Mouse (Mus musculus) liver, embryonic 14.5 days (tissue): ENCODE measurements around the gene Aldh1l1. TPM values are rescaled to one million over a fixed set of nuclear protein-coding genes. Genes with fewer than 3 reads are reported as not detected.
"Not testable (repeated sequence)": the region's sequence is repeated elsewhere in the genome, so short reads cannot be mapped to it uniquely, and the experiment has no call there.

Experiments
- ATAC-seq: fragments of 200-750 bp; cut with Nextera tagmentation; 2 replicates; pipeline ENCODE4 v1.8.0; 2017; ENCODE audit warnings: moderate number of reproducible peaks, mild to moderate bottlenecking, moderate library complexity; ENCODE audit not compliant: insufficient read depth
- DNase-seq, 3 experiments: peaks; one replicate each; pipeline ENCODE4 v3.0.0-alpha.2; 2012 to 2013; ENCODE audit warnings: low read depth in 3 of 3, low spot score in 3 of 3
- H3K27ac ChIP-seq: fragments of 300-500 bp; sonication (generic); 2 replicates; pipeline ENCODE4 v1.5.1; 2014; ENCODE audit warnings: moderate library complexity, mild to moderate bottlenecking, control low read depth, inconsistent platforms
- H3K27me3 ChIP-seq: fragments of 300-500 bp; sonication (generic); 2 replicates; pipeline ENCODE4 v1.6.1; 2014; ENCODE audit warnings: mild to moderate bottlenecking, low read length, moderate library complexity; ENCODE audit not compliant: control insufficient read depth, insufficient read depth
- H3K36me3 ChIP-seq: fragments of 300-500 bp; sonication (generic); replicated peaks from 2 replicates; pipeline ENCODE4 v1.6.1; 2014; ENCODE audit warnings: low read depth; ENCODE audit not compliant: control insufficient read depth, insufficient read depth
- H3K4me1 ChIP-seq, 2 experiments: fragments of 200-500 bp in 1 of 2; fragments of 300-500 bp in 1 of 2; sonication (generic) in 1 of 2; replicated peaks; 2 replicates each; pipeline ENCODE4 v1.6.1; 2012 to 2014; ENCODE audit warnings: antibody characterized with exemption in 1 of 2, inconsistent platforms in 1 of 2, low read length in 1 of 2; ENCODE audit not compliant: control insufficient read depth in 2 of 2, insufficient read depth in 2 of 2
- H3K4me2 ChIP-seq: fragments of 300-500 bp; sonication (generic); 2 replicates; pipeline ENCODE4 v1.6.1; 2014; ENCODE audit warnings: low read depth, mild to moderate bottlenecking, control low read depth, moderate library complexity
- H3K4me3 ChIP-seq, 2 experiments: fragments of 200-500 bp in 1 of 2; fragments of 300-500 bp in 1 of 2; sonication (generic) in 1 of 2; 2 replicates each; pipeline ENCODE4 v1.5.1; 2012 to 2014; ENCODE audit warnings: low read depth in 2 of 2, low read length in 2 of 2, mild to moderate bottlenecking in 2 of 2, control low read depth in 1 of 2, inconsistent platforms in 1 of 2, moderate library complexity in 1 of 2; ENCODE audit not compliant: insufficient read depth in 1 of 2
- H3K9ac ChIP-seq: fragments of 300-500 bp; sonication (generic); replicated peaks from 2 replicates; pipeline ENCODE4 v1.6.1; 2014; ENCODE audit warnings: mild to moderate bottlenecking, control low read depth, moderate library complexity
- H3K9me3 ChIP-seq: fragments of 300-500 bp; sonication (generic); 2 replicates; pipeline ENCODE4 v1.6.1; 2016; ENCODE audit warnings: low read length, mixed read lengths; ENCODE audit not compliant: control insufficient read depth
- CTCF ChIP-seq: IDR thresholded peaks from 2 replicates; pipeline ENCODE4 v1.5.1; 2016; ENCODE audit warnings: antibody characterized with exemption, low read depth, control low read depth
- EP300 ChIP-seq: IDR thresholded peaks from 2 replicates; pipeline ENCODE4 v1.6.1; 2016; ENCODE audit warnings: antibody characterized with exemption, low read depth
- WGBS: fragments of 180-500 bp; shearing (Covaris S2); extraction: QIAGEN DNeasy Blood & Tissue Kit; methylation state at CpG from one replicate; pipeline ENCODE4 v1.1.7; 2014; ENCODE audit not compliant: insufficient replicate concordance; 5-methylcytosine and 5-hydroxymethylcytosine counted together
- polyA plus RNA-seq, 2 experiments: library from polyadenylated mRNA; depleted of rRNA in 1 of 2; stranded (reverse) in 1 of 2; unstranded in 1 of 2; fragments of >200 nt; fragmentation: Nextera tagmentation in 1 of 2; extraction: Ambion mirVana in 1 of 2; gene quantifications; 2 replicates each; pipeline versions ENCODE4 v1.2.1 to v1.2.3; 2012 to 2014

The Aldh1l1 gene
- polyA plus RNA-seq, 2 experiments: 9.2 to 10.6 TPM

GRCm38 (mm10) chr6:90627556-90627955, 141.3 kb downstream of the Aldh1l1 start:
- Histone ChIP-seq H3K9me3 (no peaks in the 10 kb centered on the region), H3K36me3 (peaks cover 59% of the 10 kb centered on the region), H3K9ac (no peak overlapping the region), H3K27me3 (no peaks in the 10 kb centered on the region), H3K4me1 (peaks cover 30 to 37% of the 10 kb centered on the region in 2 experiments), H3K4me2 (no peak overlapping the region), H3K27ac (0 out of 2 replicates have a peak overlapping the region, but pooled peaks have one; percentile 20), H3K4me3 (no peak overlapping the region)
- no peak for TF ChIP-seq CTCF
- TF ChIP-seq EP300: no peak
- DNase-seq: no peak
- ATAC-seq: no peak
- WGBS: 71% methylated on average over 4 of the region's 4 CpGs

- peaks cover 12 to 21% of the 10 kb centered on the region in 2 experiments for H3K4me1 ChIP-seq
- H3K9ac ChIP-seq: no peak overlapping the region
Measured at GRCm38 (mm10) chr6:90629506-90629905, 143.3 kb downstream of the Aldh1l1 start.

GRCm38 (mm10) chr6:90630427-90630826, 144.2 kb downstream of the Aldh1l1 start:
- H3K9ac ChIP-seq: no peak overlapping the region
- DNase-seq (no peak), ATAC-seq (no peak)
- no peak overlapping the region for H3K4me2 ChIP-seq
- H3K27ac ChIP-seq: no peak overlapping the region
- peaks cover 72% of the 10 kb centered on the region for H3K36me3 ChIP-seq
- H3K4me3 ChIP-seq: no peak overlapping the region
- no peaks in the 10 kb centered on the region for H3K27me3 ChIP-seq
- H3K9me3 ChIP-seq: no peaks in the 10 kb centered on the region
- TF ChIP-seq CTCF: no peak
- no peak for TF ChIP-seq EP300
- 80% methylated on average over 7 of the region's 7 CpGs for WGBS
- H3K4me1 ChIP-seq: peaks cover 3 to 12% of the 10 kb centered on the region in 2 experiments

More at GRCm38 (mm10) chr6:90629506-90629905, 143.3 kb downstream of the Aldh1l1 start:
- DNase-seq (no peak), ATAC-seq (no peak)
- H3K27ac ChIP-seq: no peak overlapping the region
- no peaks in the 10 kb centered on the region for H3K9me3 ChIP-seq
- TF ChIP-seq EP300 (no peak), CTCF (no peak)
- H3K36me3 ChIP-seq: peaks cover 71% of the 10 kb centered on the region
- H3K27me3 ChIP-seq: no peaks in the 10 kb centered on the region
- H3K4me2 ChIP-seq: no peak overlapping the region
- 60% methylated on average over 6 of the region's 6 CpGs for WGBS
- no peak overlapping the region for H3K4me3 ChIP-seq

GRCm38 (mm10) chr6:90632526-90632925, 146.3 kb downstream of the Aldh1l1 start:
- H3K9ac ChIP-seq, H3K27me3 ChIP-seq, H3K9me3 ChIP-seq, H3K4me2 ChIP-seq, ATAC-seq, H3K4me3 ChIP-seq, DNase-seq, H3K27ac ChIP-seq: not testable (repeated sequence)
- Histone ChIP-seq H3K36me3 (peaks cover 73% of the 10 kb centered on the region), H3K4me1 (peaks cover 0 to 10% of the 10 kb centered on the region in 2 experiments; a peak in 2 of 4 replicates)
- WGBS: 72% methylated on average over 3 of the region's 3 CpGs
- TF ChIP-seq CTCF: peak; percentile 69

GRCm38 (mm10) chr6:90635081-90635480, 148.9 kb downstream of the Aldh1l1 start:
- Histone ChIP-seq H3K36me3 (peaks cover 68% of the 10 kb centered on the region), H3K4me2 (no peak overlapping the region), H3K9ac (no peak overlapping the region), H3K4me3 (no peak overlapping the region), H3K9me3 (no peaks in the 10 kb centered on the region), H3K27me3 (no peaks in the 10 kb centered on the region), H3K27ac (no peak overlapping the region), H3K4me1 (no peaks in the 10 kb centered on the region)
- no peak for DNase-seq
- 47% methylated on average over 4 of the region's 4 CpGs for WGBS
- ATAC-seq: no peak
- TF ChIP-seq EP300 (no peak), CTCF (no peak)
